Mouse (Mus musculus) testis, adult 2 months (tissue): ENCODE data around the gene Lsm11. TPM values are rescaled to one million over a fixed set of nuclear protein-coding genes. Genes with fewer than 3 reads are reported as not detected.

Source experiments
- H3K27ac ChIP-seq: fragments of 200-500 bp; 2 replicates; pipeline ENCODE4 v1.5.1; 2012; ENCODE audit warnings: low read depth, low read length; ENCODE audit not compliant: control insufficient read depth, insufficient read depth
- H3K27me3 ChIP-seq: fragments of 200-500 bp; 2 replicates; pipeline ENCODE4 v1.6.1; 2012; ENCODE audit warnings: mild to moderate bottlenecking, low read length, moderate library complexity; ENCODE audit not compliant: control insufficient read depth, insufficient read depth
- H3K36me3 ChIP-seq: fragments of 200-500 bp; 2 replicates; pipeline ENCODE4 v1.6.1; 2012; ENCODE audit warnings: mild to moderate bottlenecking, low read length; ENCODE audit not compliant: control insufficient read depth, insufficient read depth
- H3K4me1 ChIP-seq: fragments of 200-500 bp; 2 replicates; pipeline ENCODE4 v1.6.1; 2012; ENCODE audit warnings: low read length; ENCODE audit not compliant: control insufficient read depth, insufficient read depth
- H3K4me3 ChIP-seq: fragments of 200-500 bp; 2 replicates; pipeline ENCODE4 v1.5.1; 2012; ENCODE audit warnings: low read depth, mild to moderate bottlenecking, low read length, moderate library complexity, mixed read lengths; ENCODE audit not compliant: control insufficient read depth
- CTCF ChIP-seq: fragments of 200-500 bp; IDR thresholded peaks from 2 replicates; pipeline ENCODE4 v1.5.1; 2012; ENCODE audit warnings: low read depth, mild to moderate bottlenecking, inconsistent platforms, low read length, moderate library complexity; ENCODE audit not compliant: control insufficient read depth, insufficient read depth, insufficient replicate concordance
- POLR2A ChIP-seq: fragments of 200-500 bp; IDR thresholded peaks from 2 replicates; pipeline ENCODE4 v1.6.1; 2012; ENCODE audit warnings: low read depth, mild to moderate bottlenecking, inconsistent platforms, low read length, moderate library complexity; ENCODE audit not compliant: control insufficient read depth
- polyA plus RNA-seq: library from polyadenylated mRNA; depleted of rRNA; stranded (reverse); fragments of >200 nt; gene quantifications from 2 replicates; pipeline ENCODE4 v1.2.3, GENCODE M21; 2012

Lsm11 gene
- polyA plus RNA-seq, 1 experiment, result 1.5 TPM

DNA sequence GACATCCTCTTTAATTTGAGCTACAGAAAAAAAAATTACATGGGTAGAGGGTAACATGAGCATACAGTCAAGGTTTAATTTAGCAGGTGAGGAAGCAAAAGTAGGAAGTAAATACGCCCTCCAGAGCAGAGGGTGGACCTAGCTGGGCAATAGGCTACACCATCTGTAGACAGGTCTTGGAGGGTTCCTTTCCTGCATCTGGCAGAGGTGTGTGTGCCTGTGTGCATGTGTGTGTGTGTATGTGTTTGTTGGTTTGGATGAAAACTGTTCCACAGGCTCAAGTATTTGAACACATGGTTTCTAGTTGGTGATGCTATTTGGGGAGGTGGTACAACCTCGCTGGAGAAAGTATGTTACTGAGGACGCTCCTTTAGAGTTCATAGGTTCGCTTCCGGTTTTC, 28.9 kb upstream of the Lsm11 start:
- Histone ChIP-seq H3K36me3 (no peaks in the 10 kb centered on the region), H3K4me1 (no peaks in the 10 kb centered on the region)

GRCm38 (mm10) chr11:45968466-45968865, 23.7 kb upstream of the Lsm11 start:
- Histone ChIP-seq H3K4me3 (no peak overlapping the region), H3K27ac (no peak overlapping the region), H3K4me1 (no peaks in the 10 kb centered on the region), H3K36me3 (no peaks in the 10 kb centered on the region), H3K27me3 (no peaks in the 10 kb centered on the region)
- TF ChIP-seq POLR2A, result no peak
- no peak for TF ChIP-seq CTCF

More for the DNA sequence above, 28.9 kb upstream of the Lsm11 start:
- H3K4me3 ChIP-seq, result no peak overlapping the region
- no peak overlapping the region for H3K27ac ChIP-seq
- TF ChIP-seq POLR2A, result no peak
- no peak for TF ChIP-seq CTCF
- no peaks in the 10 kb centered on the region for H3K27me3 ChIP-seq

- Histone ChIP-seq H3K4me3 (no peak overlapping the region), H3K4me1 (no peaks in the 10 kb centered on the region), H3K36me3 (no peaks in the 10 kb centered on the region), H3K27me3 (no peaks in the 10 kb centered on the region), H3K27ac (no peak overlapping the region)
- TF ChIP-seq CTCF (no peak), POLR2A (no peak)
Measured at GRCm38 (mm10) chr11:45966896-45967295, 22.2 kb upstream of the Lsm11 start.

DNA sequence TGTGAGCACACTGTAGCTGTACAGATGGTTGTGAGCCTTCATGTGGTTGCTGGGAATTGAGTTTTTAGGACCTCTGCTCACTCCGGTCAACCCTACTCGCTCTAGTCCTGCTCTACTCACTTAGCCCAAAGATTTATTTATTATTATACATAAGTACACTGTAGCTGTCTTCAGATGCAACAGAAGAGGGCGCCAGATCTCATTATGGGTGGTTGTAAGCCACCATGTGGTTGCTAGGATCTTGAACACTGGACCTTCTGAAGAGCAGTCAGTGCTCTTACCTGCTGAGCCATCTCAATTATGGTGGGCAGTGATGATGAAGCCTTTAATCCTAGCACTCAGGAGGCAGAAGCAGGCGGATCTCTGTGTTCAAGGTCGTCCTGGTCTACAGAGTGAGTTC, 15.3 kb upstream of the Lsm11 start:
- no peaks in the 10 kb centered on the region for H3K4me1 ChIP-seq
- H3K27ac ChIP-seq, result no peak overlapping the region
- TF ChIP-seq CTCF (no peak), POLR2A (no peak)
- no peaks in the 10 kb centered on the region for H3K27me3 ChIP-seq
- no peak overlapping the region for H3K4me3 ChIP-seq
- no peaks in the 10 kb centered on the region for H3K36me3 ChIP-seq

DNA sequence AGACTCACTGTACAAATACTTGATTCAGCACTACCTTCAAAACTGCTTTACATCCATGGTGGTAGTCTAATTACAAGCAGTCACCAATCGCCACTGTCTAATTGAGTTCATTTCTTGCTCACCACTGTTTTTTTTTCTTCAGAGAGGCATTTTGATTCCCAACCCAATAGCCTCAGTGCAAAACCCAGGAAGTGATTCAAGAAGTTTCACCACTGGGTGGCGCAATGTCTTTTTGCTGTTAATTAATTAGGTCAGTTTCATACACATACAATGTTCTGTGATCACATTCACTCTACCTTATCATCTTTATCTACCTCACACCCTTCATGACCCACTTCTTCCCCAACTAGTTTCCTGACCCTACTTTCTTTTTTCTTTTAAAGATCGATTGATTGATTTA, 14.9 kb upstream of the Lsm11 start:
- TF ChIP-seq CTCF (no peak), POLR2A (no peak)
- Histone ChIP-seq H3K4me1 (no peaks in the 10 kb centered on the region; the same call in 1 of the 2 replicates), H3K27ac (no peak overlapping the region), H3K27me3 (no peaks in the 10 kb centered on the region), H3K36me3 (no peaks in the 10 kb centered on the region), H3K4me3 (no peak overlapping the region)

DNA sequence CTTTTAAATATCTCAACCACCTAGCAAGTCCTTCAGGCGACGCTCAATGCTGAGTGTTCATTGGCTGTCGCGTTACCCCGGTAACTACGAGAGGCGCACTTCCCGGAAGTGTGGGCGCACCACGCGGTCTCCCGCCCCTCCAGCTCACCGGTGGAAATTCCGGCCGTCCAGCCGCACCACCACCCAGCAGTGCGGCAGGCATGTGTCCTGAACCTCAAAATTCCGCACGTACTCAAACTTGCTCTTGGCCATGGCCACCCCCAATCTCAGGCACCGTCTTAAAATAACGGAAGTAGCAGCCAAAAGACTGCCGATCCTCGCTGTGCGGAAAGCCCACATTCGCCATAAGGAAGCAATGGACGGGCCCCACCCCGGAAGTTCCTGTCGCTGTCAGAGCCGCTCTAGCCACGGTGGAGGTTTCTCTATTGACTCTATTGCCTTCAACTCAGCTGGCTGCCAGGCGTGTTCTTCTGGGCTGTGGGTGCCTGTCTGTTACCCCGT, 10.4 kb upstream of the Lsm11 start, which contains the start of gene Thg1l:
Gene Thg1l, minus strand, starts transcription at position 368 of the 501 bp plus-strand sequence.
- H3K27ac ChIP-seq, result peak within 1 kb of the TSS; percentile 96
- TF ChIP-seq POLR2A (peak; percentile 82), CTCF (no peak)
- no peaks in the 10 kb centered on the region; the same call in 1 of the 2 replicates for H3K4me1 ChIP-seq
- no peaks in the 10 kb centered on the region for H3K27me3 ChIP-seq
- H3K36me3 ChIP-seq, result no peaks in the 10 kb centered on the region; the same call in 1 of the 2 replicates
- H3K4me3 ChIP-seq, result peak within 1 kb of the TSS; percentile 100

GRCm38 (mm10) chr11:45947491-45947890, 2.8 kb upstream of the Lsm11 start:
- Histone ChIP-seq H3K27me3 (no peaks in the 10 kb centered on the region), H3K4me1 (peaks cover 8% of the 10 kb centered on the region), H3K36me3 (peaks cover 2% of the 10 kb centered on the region), H3K4me3 (no peak overlapping the region), H3K27ac (no peak overlapping the region)
- TF ChIP-seq CTCF (no peak), POLR2A (no peak)
